Mouse (Mus musculus) lung, embryonic 14.5 days (tissue): ENCODE data around the gene Dut. TPM values are rescaled to one million over a fixed set of nuclear protein-coding genes. Genes with fewer than 3 reads are reported as not detected.
"Not testable (repeated sequence)": the region's sequence is repeated elsewhere in the genome, so short reads cannot be mapped to it uniquely, and the experiment has no call there.

ENCODE experiments used
- ATAC-seq: fragments of 200-750 bp; cut with Nextera tagmentation; 2 replicates; pipeline ENCODE4 v1.8.0; 2017; ENCODE audit warnings: mild to moderate bottlenecking, moderate TSS enrichment, moderate library complexity; ENCODE audit not compliant: insufficient read depth
- DNase-seq: peaks from one replicate; pipeline ENCODE4 v3.0.0-alpha.2; 2015
- H3K27ac ChIP-seq: fragments of 300-500 bp; sonication (generic); 2 replicates; pipeline ENCODE4 v1.5.1; 2014; ENCODE audit warnings: low read depth, mild to moderate bottlenecking, moderate library complexity
- H3K27me3 ChIP-seq: fragments of 300-500 bp; sonication (generic); 2 replicates; pipeline ENCODE4 v1.6.1; 2014; ENCODE audit warnings: low read length, control low read depth; ENCODE audit not compliant: insufficient read depth
- H3K36me3 ChIP-seq: fragments of 300-500 bp; sonication (generic); 2 replicates; pipeline ENCODE4 v1.6.1; 2014; ENCODE audit warnings: control low read depth; ENCODE audit not compliant: insufficient read depth
- H3K4me1 ChIP-seq: fragments of 300-500 bp; sonication (generic); 2 replicates; pipeline ENCODE4 v1.6.1; 2014; ENCODE audit warnings: antibody characterized with exemption, control low read depth; ENCODE audit not compliant: insufficient read depth
- H3K4me2 ChIP-seq: fragments of 300-500 bp; sonication (generic); 2 replicates; pipeline ENCODE4 v1.6.1; 2014; ENCODE audit warnings: mild to moderate bottlenecking
- H3K4me3 ChIP-seq: fragments of 300-500 bp; sonication (generic); 2 replicates; pipeline ENCODE4 v1.5.1; 2014; ENCODE audit warnings: low read depth, low read length
- H3K9ac ChIP-seq: fragments of 300-500 bp; sonication (generic); 2 replicates; pipeline ENCODE4 v1.6.1; 2014
- H3K9me3 ChIP-seq: fragments of 300-500 bp; sonication (generic); 2 replicates; pipeline ENCODE4 v1.6.1; 2016; ENCODE audit warnings: low read depth, low read length, control low read depth
- CTCF ChIP-seq: IDR thresholded peaks from 2 replicates; pipeline ENCODE4 v1.5.1; 2016; ENCODE audit warnings: antibody characterized with exemption, low read depth
- WGBS: fragments of 180-500 bp; shearing (Covaris S2); extraction: QIAGEN DNeasy Blood & Tissue Kit; methylation state at CpG from one replicate; pipeline ENCODE4 v1.1.7; 2014; 5-methylcytosine and 5-hydroxymethylcytosine counted together
- polyA plus RNA-seq: library from polyadenylated mRNA; unstranded; fragments of >200 nt; fragmentation: Nextera tagmentation; extraction: Ambion mirVana; gene quantifications from 2 replicates; pipeline ENCODE4 v1.2.1, GENCODE M21; 2014

Dut gene
- polyA plus RNA-seq, 1 experiment from 2014 or later = 198 TPM

GRCm38 (mm10) chr2:125275617-125276016 lies 28.6 kb downstream of the Dut start:
- no peaks in the 10 kb centered on the region for H3K4me1 ChIP-seq
- H3K9me3 ChIP-seq = no peaks in the 10 kb centered on the region
- H3K36me3 ChIP-seq = no peaks in the 10 kb centered on the region
- WGBS = 50% methylated on average over 5 of the region's 5 CpGs
- no peak for DNase-seq
- no peak overlapping the region for H3K27ac ChIP-seq
- ATAC-seq = no peak
- H3K9ac ChIP-seq = no peak overlapping the region
- no peak for TF ChIP-seq CTCF
- no peaks in the 10 kb centered on the region for H3K27me3 ChIP-seq
- H3K4me2 ChIP-seq = no peak overlapping the region
- H3K4me3 ChIP-seq = no peak overlapping the region

GRCm38 (mm10) chr2:125276692-125277091 lies 29.7 kb downstream of the Dut start:
- no peak for ATAC-seq
- DNase-seq = no peak
- Histone ChIP-seq H3K4me2 (no peak overlapping the region), H3K36me3 (no peaks in the 10 kb centered on the region), H3K9me3 (no peaks in the 10 kb centered on the region), H3K27ac (no peak overlapping the region), H3K4me1 (no peaks in the 10 kb centered on the region), H3K9ac (no peak overlapping the region), H3K4me3 (no peak overlapping the region), H3K27me3 (no peaks in the 10 kb centered on the region)
- WGBS = 76% methylated on average over 5 of the region's 5 CpGs
- TF ChIP-seq CTCF = no peak

GRCm38 (mm10) chr2:125278474-125278873 lies 31.5 kb downstream of the Dut start:
- 47% methylated on average over 7 of the region's 7 CpGs for WGBS
- Histone ChIP-seq H3K9ac (no peak overlapping the region), H3K4me2 (no peak overlapping the region), H3K36me3 (no peaks in the 10 kb centered on the region), H3K4me3 (no peak overlapping the region), H3K4me1 (no peaks in the 10 kb centered on the region), H3K27me3 (no peaks in the 10 kb centered on the region), H3K27ac (no peak overlapping the region), H3K9me3 (no peaks in the 10 kb centered on the region)
- TF ChIP-seq CTCF = no peak
- DNase-seq (peak; percentile 23), ATAC-seq (0 out of 2 replicates have a peak, but pooled peaks have one; percentile 49)

DNA sequence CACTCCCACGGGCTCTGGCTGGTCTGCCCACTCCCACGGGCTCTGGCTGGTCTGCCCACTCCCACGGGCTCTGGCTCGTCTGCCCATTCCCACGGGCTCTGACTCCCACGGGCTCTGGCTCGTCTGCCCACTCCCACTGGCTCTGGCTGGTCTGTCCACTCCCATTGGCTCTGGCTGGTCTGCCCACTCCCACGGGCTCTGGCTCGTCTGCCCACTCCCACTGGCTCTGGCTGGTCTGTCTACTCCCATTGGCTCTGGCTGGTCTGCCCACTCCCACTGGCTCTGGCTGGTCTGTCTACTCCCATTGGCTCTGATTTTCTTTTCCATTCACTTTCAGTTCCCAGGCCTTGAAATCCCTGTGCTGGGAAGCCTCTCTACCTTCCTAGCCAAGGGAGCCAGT lies 33.0 kb downstream of the Dut start:
- H3K4me3 ChIP-seq, H3K4me2 ChIP-seq, H3K27ac ChIP-seq, ATAC-seq, H3K27me3 ChIP-seq, H3K9me3 ChIP-seq, DNase-seq, H3K4me1 ChIP-seq, H3K9ac ChIP-seq, H3K36me3 ChIP-seq: not testable (repeated sequence)
- WGBS = 85% methylated on average over 9 of the region's 9 CpGs

DNA sequence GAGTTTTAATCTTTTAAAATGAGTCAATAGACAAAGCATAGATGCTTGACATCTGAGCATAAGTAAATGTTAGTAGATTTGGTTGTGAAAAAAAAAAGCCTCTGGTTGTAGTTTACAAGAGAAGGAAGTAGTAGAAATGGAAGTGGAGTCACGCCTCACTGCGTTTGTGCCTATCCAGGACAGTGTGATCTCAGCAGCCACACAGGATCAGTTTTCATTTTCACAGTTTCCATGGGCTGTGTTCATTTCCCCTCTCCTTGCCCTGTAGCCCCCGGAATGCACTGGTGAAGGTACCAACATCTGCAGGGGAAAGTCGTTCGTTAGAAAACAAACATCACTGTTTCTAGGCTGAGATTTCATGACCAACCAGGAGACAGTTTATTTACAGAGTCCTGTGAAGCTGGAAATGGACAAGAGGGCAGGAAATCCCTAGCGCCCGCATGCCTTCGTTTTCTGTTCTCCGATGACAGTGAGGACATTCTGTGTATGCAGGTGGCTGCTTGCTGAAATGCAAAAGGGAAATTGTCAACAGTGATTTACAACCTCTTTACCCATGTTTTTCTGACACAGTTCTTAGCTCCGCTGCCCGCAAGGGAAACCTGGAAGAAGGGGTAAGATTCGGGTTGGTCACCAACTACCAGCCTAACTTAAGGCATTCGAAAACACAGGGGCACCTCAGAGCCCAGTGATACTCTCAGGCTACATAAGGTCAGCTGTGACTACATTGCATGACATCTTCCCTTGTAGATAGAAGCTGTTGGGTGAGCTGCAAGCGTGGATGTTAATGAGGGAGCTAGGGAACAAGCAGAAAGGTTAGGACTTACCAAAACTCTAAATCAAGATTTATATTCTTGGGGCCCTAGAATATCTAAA lies 35.6 kb downstream of the Dut start:
- Histone ChIP-seq H3K27ac (no peak overlapping the region), H3K4me3 (no peak overlapping the region), H3K9ac (no peak overlapping the region), H3K27me3 (no peaks in the 10 kb centered on the region), H3K4me1 (no peaks in the 10 kb centered on the region), H3K36me3 (no peaks in the 10 kb centered on the region), H3K9me3 (no peaks in the 10 kb centered on the region), H3K4me2 (peak overlapping the region; percentile 42)
- DNase-seq (peak; percentile 17), ATAC-seq (no peak)
- WGBS = 26% methylated on average over 14 of the region's 14 CpGs
- no peak for TF ChIP-seq CTCF

DNA sequence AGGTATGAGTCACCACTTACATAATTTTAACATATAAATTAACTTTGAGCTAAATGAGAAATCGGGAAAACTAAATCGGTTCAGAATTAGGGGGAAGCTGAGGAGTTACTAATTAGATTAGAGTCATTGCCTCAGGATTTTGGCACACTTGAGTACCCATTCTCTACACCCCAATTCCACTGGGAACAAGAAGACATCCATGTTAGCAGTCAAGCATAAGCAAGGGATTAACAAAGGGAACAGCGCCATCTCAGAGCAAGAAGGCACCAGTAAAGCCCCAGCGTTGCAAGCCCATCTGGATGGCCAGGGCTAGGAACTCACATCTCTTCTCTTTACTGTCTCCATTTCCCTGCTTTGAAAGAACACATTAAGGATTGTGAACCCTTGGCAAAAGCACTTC lies 38.8 kb downstream of the Dut start:
- H3K27me3 ChIP-seq = no peaks in the 10 kb centered on the region
- no peaks in the 10 kb centered on the region for H3K36me3 ChIP-seq
- TF ChIP-seq CTCF = no peak
- no peak overlapping the region for H3K4me3 ChIP-seq
- no peak overlapping the region for H3K4me2 ChIP-seq
- no peak overlapping the region for H3K27ac ChIP-seq
- no peak overlapping the region for H3K9ac ChIP-seq
- 85% methylated on average over 4 of the region's 4 CpGs for WGBS
- H3K9me3 ChIP-seq = no peaks in the 10 kb centered on the region
- DNase-seq (no peak), ATAC-seq (no peak)
- no peaks in the 10 kb centered on the region for H3K4me1 ChIP-seq

DNA sequence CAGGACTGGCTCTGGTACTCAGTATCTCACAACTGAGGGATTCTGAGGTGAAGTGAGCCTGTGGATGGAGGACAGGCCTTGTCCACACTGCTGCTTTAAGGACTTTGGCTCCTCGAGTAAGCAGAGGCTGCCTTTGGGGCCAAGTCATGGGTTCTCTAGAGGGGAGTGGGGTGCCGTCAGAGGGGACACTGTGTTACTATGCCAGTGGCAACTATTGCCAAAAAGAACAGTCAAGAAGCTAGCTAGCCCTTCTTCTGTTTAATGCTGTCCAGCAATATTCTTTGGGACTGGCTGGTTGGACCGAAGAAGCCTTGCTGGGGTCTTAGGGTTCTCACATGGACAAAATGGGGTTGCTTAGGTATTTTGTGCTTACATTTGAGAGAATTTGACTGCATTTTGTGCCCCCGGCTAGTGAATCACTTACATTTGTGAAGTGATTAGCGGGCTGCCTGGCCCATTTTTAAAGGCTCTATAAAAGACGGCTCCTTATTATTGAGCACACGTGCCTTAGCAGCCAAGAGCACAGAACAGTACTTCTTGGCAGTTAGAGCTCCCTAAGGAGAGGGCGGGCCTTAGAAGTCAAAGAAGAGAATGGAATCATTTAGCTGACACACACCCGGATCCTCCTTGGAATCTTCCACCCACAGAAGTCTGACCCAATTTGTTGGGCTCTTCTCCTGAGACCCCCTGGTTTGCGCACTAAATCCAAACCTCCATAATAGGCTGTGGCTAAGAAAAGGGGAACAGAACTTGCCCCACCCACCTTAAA lies 43.4 kb downstream of the Dut start:
- Histone ChIP-seq H3K27me3 (no peaks in the 10 kb centered on the region), H3K9me3 (no peaks in the 10 kb centered on the region), H3K36me3 (no peaks in the 10 kb centered on the region), H3K9ac (no peak overlapping the region), H3K4me3 (no peak overlapping the region), H3K27ac (no peak overlapping the region), H3K4me1 (no peaks in the 10 kb centered on the region), H3K4me2 (no peak overlapping the region)
- ATAC-seq = no peak
- no peak for TF ChIP-seq CTCF
- 81% methylated on average over 10 of the region's 10 CpGs for WGBS
- no peak for DNase-seq
